Mouse (Mus musculus) CD4-positive helper T cell, adult 2 months (primary cell): ENCODE data around the gene Pnp2.

ENCODE experiments used
- DNase-seq: peaks from one replicate; pipeline ENCODE4 v3.0.0-alpha.2; 2012; ENCODE audit warnings: low read depth, missing footprints, low spot score

Pnp2 gene

GRCm38 (mm10) chr14:51007914-51008713 is 52.3 kb downstream of the Pnp2 start:
- no peak for DNase-seq

GRCm38 (mm10) chr14:51008781-51009180 is 53.0 kb downstream of the Pnp2 start:
- DNase-seq = no peak

- DNase-seq = no peak
These were observed 53.8 kb downstream of the Pnp2 start for GRCm38 (mm10) chr14:51009572-51009971.
